Mouse (Mus musculus) E14TG2a.4 (cell line): ENCODE results near the gene Apex2.

Experiments used
- CTCF ChIP-seq: conservative IDR thresholded peaks from 2 replicates; pipeline ENCODE4 v1.5.1; 2014; ENCODE audit warnings: low read length
- NANOG ChIP-seq: IDR thresholded peaks from 2 replicates; pipeline ENCODE4 v1.6.1; 2014; ENCODE audit warnings: borderline replicate concordance, low read length, mixed read lengths
- POU5F1 ChIP-seq: IDR thresholded peaks from 2 replicates; pipeline ENCODE4 v1.6.1; 2014; ENCODE audit warnings: low read length, borderline replicate concordance

DNA sequence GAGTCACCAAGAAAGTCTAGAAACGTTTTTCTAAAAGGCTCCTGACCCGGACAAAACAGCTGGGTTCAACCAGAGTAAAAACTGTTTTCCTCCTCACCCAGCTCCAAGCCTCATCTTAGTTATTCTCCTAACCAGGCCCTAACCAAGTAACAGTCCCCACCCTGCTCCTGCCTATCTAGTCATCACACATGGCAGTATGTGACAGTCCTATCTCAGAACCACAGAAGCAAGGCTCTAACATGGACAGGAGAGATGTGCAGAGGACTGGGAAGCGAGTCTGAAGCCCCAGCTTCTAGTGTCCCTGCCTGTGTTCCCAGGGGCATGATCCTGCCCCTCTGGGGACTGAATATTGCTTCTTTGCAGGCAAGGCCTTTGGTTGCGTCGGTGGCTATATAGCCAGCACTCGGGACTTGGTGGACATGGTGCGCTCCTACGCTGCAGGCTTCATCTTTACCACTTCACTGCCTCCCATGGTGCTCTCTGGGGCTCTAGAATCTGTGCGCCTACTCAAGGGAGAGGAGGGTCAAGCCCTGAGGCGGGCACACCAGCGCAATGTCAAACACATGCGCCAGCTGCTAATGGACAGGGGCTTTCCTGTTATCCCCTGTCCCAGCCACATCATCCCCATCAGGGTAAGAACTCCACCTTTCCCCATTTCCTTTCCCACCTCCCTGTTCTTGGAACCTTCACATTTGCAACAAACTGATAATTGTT is 24.9 kb downstream of the Apex2 start:
- TF ChIP-seq CTCF (no peak), POU5F1 (no peak), NANOG (no peak)
